Mouse (Mus musculus): ENCODE results near the gene Cd93.

Cd93 gene

GRCm38 (mm10) chr2:148443249-148443958, at the start of gene Cd93:
Gene Cd93, minus strand, starts transcription at chr2:148443563.
- Histone ChIP-seq H3K36me3 (ENCODE audit: control insufficient read depth, insufficient read depth, low read length, poor library complexity, severe bottlenecking) (no peaks in the 10 kb centered on the region), H3K27me3 (ENCODE audit: control insufficient read depth, insufficient read depth, low read length, poor library complexity, severe bottlenecking) (no peaks in the 10 kb centered on the region)
- peak; percentile 70 for DNase-seq (ENCODE audit: low read depth, low spot score)

GRCm38 (mm10) chr2:148492108-148492507, 48.7 kb upstream of the Cd93 start:
- DNase-seq (ENCODE audit: low read depth, low spot score), result no peak

GRCm38 (mm10) chr2:148490150-148490549, 46.8 kb upstream of the Cd93 start:
- no peaks in the 10 kb centered on the region for H3K27me3 ChIP-seq (ENCODE audit: control insufficient read depth, insufficient read depth, low read length, poor library complexity, severe bottlenecking)
- H3K36me3 ChIP-seq (ENCODE audit: control insufficient read depth, insufficient read depth, low read length, poor library complexity, severe bottlenecking), result no peaks in the 10 kb centered on the region
- no peak for DNase-seq (ENCODE audit: low read depth, low spot score)

More at GRCm38 (mm10) chr2:148492108-148492507, 48.7 kb upstream of the Cd93 start:
- H3K27me3 ChIP-seq (ENCODE audit: control insufficient read depth, insufficient read depth, low read length, poor library complexity, severe bottlenecking), result no peaks in the 10 kb centered on the region
- H3K36me3 ChIP-seq (ENCODE audit: control insufficient read depth, insufficient read depth, low read length, poor library complexity, severe bottlenecking), result no peaks in the 10 kb centered on the region

- peak; percentile 36 for DNase-seq (ENCODE audit: low read depth, low spot score)
- Histone ChIP-seq H3K36me3 (ENCODE audit: control insufficient read depth, insufficient read depth, low read length, poor library complexity, severe bottlenecking) (no peaks in the 10 kb centered on the region), H3K27me3 (ENCODE audit: control insufficient read depth, insufficient read depth, low read length, poor library complexity, severe bottlenecking) (no peaks in the 10 kb centered on the region)
Observed at GRCm38 (mm10) chr2:148488885-148489284, 45.5 kb upstream of the Cd93 start.

- DNase-seq (ENCODE audit: low read depth, low spot score), result no peak
- H3K27me3 ChIP-seq (ENCODE audit: control insufficient read depth, insufficient read depth, low read length, poor library complexity, severe bottlenecking), result no peaks in the 10 kb centered on the region
- no peaks in the 10 kb centered on the region for H3K36me3 ChIP-seq (ENCODE audit: control insufficient read depth, insufficient read depth, low read length, poor library complexity, severe bottlenecking)
Observed at GRCm38 (mm10) chr2:148485576-148485975, 42.2 kb upstream of the Cd93 start.

- no peak for DNase-seq (ENCODE audit: low read depth, low spot score)
- no peaks in the 10 kb centered on the region for H3K27me3 ChIP-seq (ENCODE audit: control insufficient read depth, insufficient read depth, low read length, poor library complexity, severe bottlenecking)
- no peaks in the 10 kb centered on the region for H3K36me3 ChIP-seq (ENCODE audit: control insufficient read depth, insufficient read depth, low read length, poor library complexity, severe bottlenecking)
Observed at GRCm38 (mm10) chr2:148480376-148480775, 37.0 kb upstream of the Cd93 start.

GRCm38 (mm10) chr2:148478141-148478701, 34.9 kb upstream of the Cd93 start:
- DNase-seq (ENCODE audit: low read depth, low spot score), result no peak
- no peaks in the 10 kb centered on the region for H3K27me3 ChIP-seq (ENCODE audit: control insufficient read depth, insufficient read depth, low read length, poor library complexity, severe bottlenecking)
- no peaks in the 10 kb centered on the region for H3K36me3 ChIP-seq (ENCODE audit: control insufficient read depth, insufficient read depth, low read length, poor library complexity, severe bottlenecking)

- DNase-seq (ENCODE audit: low read depth, low spot score), result no peak
- no peaks in the 10 kb centered on the region for H3K27me3 ChIP-seq (ENCODE audit: control insufficient read depth, insufficient read depth, low read length, poor library complexity, severe bottlenecking)
- no peaks in the 10 kb centered on the region for H3K36me3 ChIP-seq (ENCODE audit: control insufficient read depth, insufficient read depth, low read length, poor library complexity, severe bottlenecking)
Observed at GRCm38 (mm10) chr2:148477346-148477745, 34.0 kb upstream of the Cd93 start.

GRCm38 (mm10) chr2:148476576-148476975, 33.2 kb upstream of the Cd93 start:
- H3K27me3 ChIP-seq (ENCODE audit: control insufficient read depth, insufficient read depth, low read length, poor library complexity, severe bottlenecking), result no peaks in the 10 kb centered on the region
- no peak for DNase-seq (ENCODE audit: low read depth, low spot score)

GRCm38 (mm10) chr2:148475879-148476495, 32.6 kb upstream of the Cd93 start:
- no peaks in the 10 kb centered on the region for H3K27me3 ChIP-seq (ENCODE audit: control insufficient read depth, insufficient read depth, low read length, poor library complexity, severe bottlenecking)
- no peak for DNase-seq (ENCODE audit: low read depth, low spot score)
- no peaks in the 10 kb centered on the region for H3K36me3 ChIP-seq (ENCODE audit: control insufficient read depth, insufficient read depth, low read length, poor library complexity, severe bottlenecking)

More at GRCm38 (mm10) chr2:148476576-148476975, 33.2 kb upstream of the Cd93 start:
- no peaks in the 10 kb centered on the region for H3K36me3 ChIP-seq (ENCODE audit: control insufficient read depth, insufficient read depth, low read length, poor library complexity, severe bottlenecking)

GRCm38 (mm10) chr2:148469341-148470238, 26.2 kb upstream of the Cd93 start:
- Histone ChIP-seq H3K27me3 (ENCODE audit: control insufficient read depth, insufficient read depth, low read length, poor library complexity, severe bottlenecking) (no peaks in the 10 kb centered on the region), H3K36me3 (ENCODE audit: control insufficient read depth, insufficient read depth, low read length, poor library complexity, severe bottlenecking) (no peaks in the 10 kb centered on the region)
- DNase-seq (ENCODE audit: low read depth, low spot score), result no peak

- no peaks in the 10 kb centered on the region for H3K36me3 ChIP-seq (ENCODE audit: control insufficient read depth, insufficient read depth, low read length, poor library complexity, severe bottlenecking)
- no peak for DNase-seq (ENCODE audit: low read depth, low spot score)
- H3K27me3 ChIP-seq (ENCODE audit: control insufficient read depth, insufficient read depth, low read length, poor library complexity, severe bottlenecking), result no peaks in the 10 kb centered on the region
Observed at GRCm38 (mm10) chr2:148467921-148468440, 24.6 kb upstream of the Cd93 start.

GRCm38 (mm10) chr2:148455341-148455740, 12.0 kb upstream of the Cd93 start:
- DNase-seq (ENCODE audit: low read depth, low spot score), result no peak
- Histone ChIP-seq H3K27me3 (ENCODE audit: control insufficient read depth, insufficient read depth, low read length, poor library complexity, severe bottlenecking) (no peaks in the 10 kb centered on the region), H3K36me3 (ENCODE audit: control insufficient read depth, insufficient read depth, low read length, poor library complexity, severe bottlenecking) (no peaks in the 10 kb centered on the region)

GRCm38 (mm10) chr2:148454014-148454542, 10.7 kb upstream of the Cd93 start:
- Histone ChIP-seq H3K27me3 (ENCODE audit: control insufficient read depth, insufficient read depth, low read length, poor library complexity, severe bottlenecking) (no peaks in the 10 kb centered on the region), H3K36me3 (ENCODE audit: control insufficient read depth, insufficient read depth, low read length, poor library complexity, severe bottlenecking) (no peaks in the 10 kb centered on the region)
- peak; percentile 56 for DNase-seq (ENCODE audit: low read depth, low spot score)

All from splenic B cell, adult 2 months (primary cell).